Mouse (Mus musculus) limb, embryonic 14.5 days (tissue): ENCODE measurements around the gene Syce3. TPM values are rescaled to one million over a fixed set of nuclear protein-coding genes. Genes with fewer than 3 reads are reported as not detected.

ENCODE experiments used
- ATAC-seq: fragments of 200-750 bp; cut with Nextera tagmentation; 2 replicates; pipeline ENCODE4 v1.8.0; 2017; ENCODE audit warnings: low read depth, moderate number of reproducible peaks, moderate TSS enrichment; ENCODE audit not compliant: low FRiP score
- DNase-seq: peaks from one replicate; pipeline ENCODE4 v3.0.0-alpha.2; 2015; ENCODE audit warnings: low spot score
- H3K27ac ChIP-seq: fragments of 300-500 bp; sonication (generic); replicated peaks from 2 replicates; pipeline ENCODE4 v1.5.1; 2014; ENCODE audit warnings: low read depth, mild to moderate bottlenecking, low read length, moderate library complexity, mixed read lengths
- H3K27me3 ChIP-seq: fragments of 300-500 bp; sonication (generic); 2 replicates; pipeline ENCODE4 v1.6.1; 2014; ENCODE audit warnings: low read length, mixed read lengths; ENCODE audit not compliant: control insufficient read depth, insufficient read depth
- H3K36me3 ChIP-seq: fragments of 300-500 bp; sonication (generic); 2 replicates; pipeline ENCODE4 v1.6.1; 2014; ENCODE audit warnings: mild to moderate bottlenecking, low read length, moderate library complexity, mixed read lengths; ENCODE audit not compliant: control insufficient read depth, insufficient read depth
- H3K4me1 ChIP-seq: fragments of 300-500 bp; sonication (generic); 2 replicates; pipeline ENCODE4 v1.6.1; 2014; ENCODE audit warnings: antibody characterized with exemption, low read length, mixed read lengths; ENCODE audit not compliant: control insufficient read depth, insufficient read depth
- H3K4me2 ChIP-seq: fragments of 300-500 bp; sonication (generic); replicated peaks from 2 replicates; pipeline ENCODE4 v1.6.1; 2014; ENCODE audit warnings: low read depth, mild to moderate bottlenecking, low read length, moderate library complexity; ENCODE audit not compliant: severe bottlenecking
- H3K4me3 ChIP-seq: fragments of 300-500 bp; sonication (generic); replicated peaks from 2 replicates; pipeline ENCODE4 v1.5.1; 2014; ENCODE audit warnings: low read length
- H3K9ac ChIP-seq: fragments of 300-500 bp; sonication (generic); 2 replicates; pipeline ENCODE4 v1.6.1; 2014; ENCODE audit warnings: mild to moderate bottlenecking, low read depth, low read length, moderate library complexity; ENCODE audit not compliant: severe bottlenecking
- H3K9me3 ChIP-seq: fragments of 300-500 bp; sonication (generic); 2 replicates; pipeline ENCODE4 v1.6.1; 2016; ENCODE audit warnings: low read length; ENCODE audit not compliant: control insufficient read depth
- POLR2A ChIP-seq: fragments of 200-500 bp; IDR thresholded peaks from 2 replicates; pipeline ENCODE4 v1.8.0; 2012; ENCODE audit warnings: inconsistent platforms, mild to moderate bottlenecking, moderate library complexity, borderline replicate concordance; ENCODE audit not compliant: insufficient read depth, insufficient read length; ENCODE audit errors: extremely low read depth
- WGBS: fragments of 180-500 bp; shearing (Covaris S2); extraction: QIAGEN DNeasy Blood & Tissue Kit; methylation state at CpG from one replicate; pipeline ENCODE4 v1.1.7; 2014; 5-methylcytosine and 5-hydroxymethylcytosine counted together
- polyA plus RNA-seq, 2 experiments: library from polyadenylated mRNA; depleted of rRNA in 1 of 2; stranded (reverse) in 1 of 2; unstranded in 1 of 2; fragments of >200 nt; fragmentation: Nextera tagmentation in 1 of 2; extraction: Ambion mirVana in 1 of 2; gene quantifications; 2 replicates each; pipeline versions ENCODE4 v1.2.1 to v1.2.3; 2012 to 2014

The Syce3 gene
- polyA plus RNA-seq, 2 experiments: not detected

DNA sequence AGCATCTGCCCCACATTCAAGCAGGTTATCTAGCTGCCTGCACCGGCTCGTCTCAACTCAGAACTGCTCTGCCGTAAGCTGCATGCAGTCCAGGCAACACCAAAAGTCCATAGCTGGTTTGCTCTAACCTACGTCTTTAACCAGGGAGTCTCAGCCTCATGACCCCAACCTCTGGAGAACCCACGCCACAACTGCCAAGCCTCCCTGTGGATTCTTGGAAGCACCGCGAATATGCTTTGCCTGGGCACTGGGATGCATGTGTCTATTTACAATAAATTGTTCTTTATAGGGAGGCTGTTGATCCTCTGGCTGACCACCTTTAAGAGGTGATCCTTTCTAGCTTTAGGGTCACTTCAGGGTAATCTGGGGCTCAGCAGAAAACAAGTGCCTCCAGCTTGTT is 37.8 kb downstream of the Syce3 start:
- H3K4me2 ChIP-seq: peak overlapping the region; percentile 91
- peaks cover 18% of the 10 kb centered on the region for H3K27me3 ChIP-seq
- ATAC-seq (no peak), DNase-seq (no peak)
- peaks cover 52% of the 10 kb centered on the region for H3K36me3 ChIP-seq
- H3K4me3 ChIP-seq: peak overlapping the region; percentile 71; the same call in 1 of the 2 replicates
- TF ChIP-seq POLR2A: no peak
- 84% methylated on average over 7 of the region's 7 CpGs for WGBS
- H3K4me1 ChIP-seq: peaks cover 9% of the 10 kb centered on the region; the same call in 1 of the 2 replicates
- no peak overlapping the region for H3K9ac ChIP-seq
- H3K27ac ChIP-seq: no peak overlapping the region
- no peaks in the 10 kb centered on the region for H3K9me3 ChIP-seq

DNA sequence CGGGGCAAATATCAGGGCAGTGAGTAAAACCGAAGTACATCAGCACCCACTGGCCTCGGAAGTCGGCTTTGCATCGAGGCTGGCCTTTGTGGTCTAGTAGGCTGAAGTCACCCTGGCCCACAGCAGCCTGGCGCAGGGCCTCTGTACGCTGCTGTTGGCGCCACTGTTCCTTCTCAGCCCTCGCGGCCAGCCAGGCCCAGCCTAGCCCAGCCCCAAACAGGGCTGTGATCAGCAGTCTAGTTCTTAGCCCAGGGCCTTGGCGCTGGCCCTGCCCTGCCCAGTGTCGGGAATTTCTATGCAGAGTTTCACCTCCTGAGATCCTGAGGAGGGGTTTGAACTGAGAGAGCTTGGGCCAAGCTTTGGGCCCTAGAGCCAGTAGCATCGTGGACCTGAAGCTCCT is 38.2 kb downstream of the Syce3 start:
- H3K27ac ChIP-seq: no peak overlapping the region
- no peak overlapping the region for H3K4me3 ChIP-seq
- no peaks in the 10 kb centered on the region for H3K9me3 ChIP-seq
- H3K4me1 ChIP-seq: peaks cover 9% of the 10 kb centered on the region; the same call in 1 of the 2 replicates
- peaks cover 57% of the 10 kb centered on the region for H3K36me3 ChIP-seq
- no peak for TF ChIP-seq POLR2A
- WGBS: 90% methylated on average over 13 of the region's 13 CpGs
- no peak overlapping the region for H3K9ac ChIP-seq
- ATAC-seq (no peak), DNase-seq (no peak)
- H3K4me2 ChIP-seq: no peak overlapping the region
- H3K27me3 ChIP-seq: peaks cover 13% of the 10 kb centered on the region

DNA sequence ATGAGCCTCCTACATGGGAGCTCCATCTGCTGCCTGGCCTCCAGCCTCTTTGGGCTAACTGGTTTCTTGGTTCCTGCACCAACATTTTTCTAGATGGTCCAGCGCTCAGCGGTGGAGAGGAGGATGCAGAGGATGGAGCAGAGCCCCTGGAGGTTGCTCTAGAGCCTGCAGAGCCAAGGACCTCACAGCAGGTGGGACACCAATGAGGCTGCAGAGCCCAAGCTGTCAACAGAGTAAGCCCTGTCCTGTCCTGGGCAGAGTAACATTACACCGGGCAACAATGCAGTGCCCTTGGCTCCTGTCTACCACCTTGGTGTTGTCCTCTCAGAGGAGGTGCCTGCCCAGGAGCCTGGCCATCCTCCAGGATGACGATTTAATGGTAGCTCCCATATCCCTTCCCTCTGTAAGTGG is 45.2 kb downstream of the Syce3 start:
- H3K27ac ChIP-seq: no peak overlapping the region
- peaks cover 97% of the 10 kb centered on the region for H3K36me3 ChIP-seq
- no peak overlapping the region for H3K4me2 ChIP-seq
- no peaks in the 10 kb centered on the region for H3K4me1 ChIP-seq
- H3K9ac ChIP-seq: no peak overlapping the region
- no peak for TF ChIP-seq POLR2A
- DNase-seq: no peak
- H3K9me3 ChIP-seq: no peaks in the 10 kb centered on the region
- no peaks in the 10 kb centered on the region for H3K27me3 ChIP-seq
- H3K4me3 ChIP-seq: no peak overlapping the region
- 96% methylated on average over 4 of the region's 4 CpGs for WGBS
- ATAC-seq: no peak

DNA sequence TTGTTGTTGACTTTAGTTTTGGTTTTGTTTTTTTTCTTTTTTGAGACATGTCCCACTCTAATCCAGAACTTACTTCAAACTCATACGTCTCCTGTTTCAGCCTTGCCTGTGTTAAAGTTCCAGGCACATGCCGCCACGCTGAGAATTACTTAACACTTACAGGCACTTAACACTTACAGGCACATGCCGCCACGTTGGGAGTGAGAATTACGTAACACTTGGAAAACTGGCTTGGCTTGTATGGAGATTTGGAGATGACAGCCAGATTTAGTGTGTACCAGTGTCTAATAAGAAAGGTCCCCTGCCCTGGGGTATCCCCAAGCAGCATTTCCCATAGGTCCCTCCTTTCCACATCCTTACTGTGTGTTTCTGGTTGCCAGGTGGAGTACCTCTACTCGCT is 47.3 kb downstream of the Syce3 start:
- no peaks in the 10 kb centered on the region for H3K27me3 ChIP-seq
- H3K4me2 ChIP-seq: no peak overlapping the region
- no peaks in the 10 kb centered on the region for H3K4me1 ChIP-seq
- WGBS: 83% methylated on average over 7 of the region's 7 CpGs
- DNase-seq (no peak), ATAC-seq (no peak)
- no peak for TF ChIP-seq POLR2A
- peaks cover 80% of the 10 kb centered on the region for H3K36me3 ChIP-seq
- no peak overlapping the region for H3K27ac ChIP-seq
- no peaks in the 10 kb centered on the region for H3K9me3 ChIP-seq
- no peak overlapping the region for H3K4me3 ChIP-seq
- no peak overlapping the region for H3K9ac ChIP-seq

DNA sequence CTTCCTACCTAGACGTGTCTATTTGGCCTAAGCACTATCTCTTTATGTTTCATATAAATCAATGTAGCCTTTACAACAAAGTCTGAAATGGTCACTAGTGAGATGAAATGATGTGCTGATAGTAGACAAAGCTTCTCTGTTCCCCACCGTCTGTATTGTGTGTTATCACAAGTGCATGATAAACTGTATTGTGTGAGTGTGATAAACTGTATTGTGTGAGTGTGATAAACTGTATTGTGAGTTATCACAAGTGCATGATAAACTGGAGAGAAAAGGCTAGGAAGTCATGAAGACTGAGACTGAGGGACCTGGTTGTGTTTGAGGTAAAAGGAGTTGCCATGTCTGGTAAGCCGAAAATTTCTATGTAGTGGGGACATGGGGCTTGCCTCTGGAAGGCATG is 51.5 kb downstream of the Syce3 start:
- H3K9ac ChIP-seq: no peak overlapping the region
- no peaks in the 10 kb centered on the region for H3K9me3 ChIP-seq
- H3K4me1 ChIP-seq: peaks cover 18% of the 10 kb centered on the region
- no peak for DNase-seq
- 87% methylated on average over 3 of the region's 3 CpGs for WGBS
- no peak overlapping the region for H3K4me3 ChIP-seq
- H3K36me3 ChIP-seq: peaks cover 44% of the 10 kb centered on the region
- H3K27me3 ChIP-seq: no peaks in the 10 kb centered on the region
- no peak overlapping the region for H3K27ac ChIP-seq
- ATAC-seq: no peak
- TF ChIP-seq POLR2A: no peak
- H3K4me2 ChIP-seq: no peak overlapping the region

DNA sequence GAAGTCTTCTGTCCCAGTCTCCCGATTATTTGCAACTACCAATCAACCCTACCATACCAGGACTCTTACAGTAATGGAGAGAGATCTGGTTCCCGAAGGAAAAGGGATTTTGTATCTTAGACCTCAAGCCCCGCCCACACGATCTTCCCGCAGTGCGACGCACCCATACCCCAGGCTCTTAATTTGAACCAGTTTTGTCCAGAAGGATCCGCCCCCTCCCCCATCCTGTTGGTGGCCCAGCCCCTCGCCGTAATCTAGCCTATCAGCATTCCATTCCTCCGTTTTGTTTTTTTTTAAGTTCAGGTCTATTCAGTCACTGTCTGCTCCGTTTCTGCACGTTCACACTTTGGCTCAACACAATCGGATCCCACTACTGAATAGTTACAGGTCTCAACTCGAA is 53.9 kb downstream of the Syce3 start:
- H3K9me3 ChIP-seq: no peaks in the 10 kb centered on the region
- peaks cover 18% of the 10 kb centered on the region for H3K4me1 ChIP-seq
- peak overlapping the region; percentile 83 for H3K9ac ChIP-seq
- H3K4me3 ChIP-seq: peak overlapping the region; percentile 89
- peak overlapping the region; percentile 89 for H3K27ac ChIP-seq
- ATAC-seq (peak; percentile 73), DNase-seq (peak; percentile 96)
- WGBS: under 1% methylated on average over 15 of the region's 15 CpGs
- H3K27me3 ChIP-seq: no peaks in the 10 kb centered on the region
- peaks cover 47% of the 10 kb centered on the region for H3K36me3 ChIP-seq
- no peak for TF ChIP-seq POLR2A
- H3K4me2 ChIP-seq: peak overlapping the region; percentile 59
